Mouse (Mus musculus) urinary bladder, postnatal 14 days (tissue): ENCODE measurements around the gene Dbp.
"Not testable (repeated sequence)": the region's sequence is repeated elsewhere in the genome, so short reads cannot be mapped to it uniquely, and the experiment has no call there.

ENCODE experiments used
- DNase-seq: peaks from one replicate; pipeline ENCODE4 v3.0.0; 2021; ENCODE audit warnings: low spot score

The Dbp gene

DNA sequence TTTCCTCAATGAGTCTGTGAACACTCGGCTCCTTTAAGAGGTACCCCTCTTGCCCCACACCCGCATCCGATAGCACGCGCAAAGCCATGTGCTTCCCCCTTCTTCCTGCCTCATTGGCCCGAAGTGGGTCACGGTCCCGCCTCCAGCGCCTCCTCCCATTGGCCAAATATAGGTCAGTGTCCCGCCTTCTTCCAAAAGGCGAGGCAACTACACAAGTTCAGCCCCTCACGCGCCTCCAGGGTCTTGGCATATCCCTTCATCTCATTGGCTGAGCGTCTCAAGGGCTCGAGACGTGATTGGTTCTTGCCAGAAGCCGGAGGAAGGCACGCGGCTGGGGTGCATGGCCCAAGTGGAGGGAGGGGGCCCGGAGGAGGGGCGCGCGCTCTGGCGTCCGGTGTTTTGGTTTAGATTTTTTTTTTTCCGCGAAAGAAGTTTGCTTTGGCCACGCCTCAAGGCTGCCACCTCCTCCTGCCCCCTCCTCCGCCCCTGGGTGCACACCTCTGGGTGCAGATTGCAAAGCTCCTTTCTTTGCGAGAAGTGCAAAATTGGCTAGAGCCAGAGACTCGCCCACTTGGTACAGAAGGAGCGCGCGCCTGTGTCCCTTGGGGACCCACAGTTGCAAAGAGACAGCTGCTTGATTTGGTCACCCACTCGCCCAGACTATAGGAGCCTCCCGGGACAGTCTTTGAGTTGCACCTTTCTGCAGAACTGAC, at the start of gene Dbp:
Gene Dbp (plus strand): TSS at position 359 of the 713 bp plus-strand sequence.
- DNase-seq, result peak; percentile 99

DNA sequence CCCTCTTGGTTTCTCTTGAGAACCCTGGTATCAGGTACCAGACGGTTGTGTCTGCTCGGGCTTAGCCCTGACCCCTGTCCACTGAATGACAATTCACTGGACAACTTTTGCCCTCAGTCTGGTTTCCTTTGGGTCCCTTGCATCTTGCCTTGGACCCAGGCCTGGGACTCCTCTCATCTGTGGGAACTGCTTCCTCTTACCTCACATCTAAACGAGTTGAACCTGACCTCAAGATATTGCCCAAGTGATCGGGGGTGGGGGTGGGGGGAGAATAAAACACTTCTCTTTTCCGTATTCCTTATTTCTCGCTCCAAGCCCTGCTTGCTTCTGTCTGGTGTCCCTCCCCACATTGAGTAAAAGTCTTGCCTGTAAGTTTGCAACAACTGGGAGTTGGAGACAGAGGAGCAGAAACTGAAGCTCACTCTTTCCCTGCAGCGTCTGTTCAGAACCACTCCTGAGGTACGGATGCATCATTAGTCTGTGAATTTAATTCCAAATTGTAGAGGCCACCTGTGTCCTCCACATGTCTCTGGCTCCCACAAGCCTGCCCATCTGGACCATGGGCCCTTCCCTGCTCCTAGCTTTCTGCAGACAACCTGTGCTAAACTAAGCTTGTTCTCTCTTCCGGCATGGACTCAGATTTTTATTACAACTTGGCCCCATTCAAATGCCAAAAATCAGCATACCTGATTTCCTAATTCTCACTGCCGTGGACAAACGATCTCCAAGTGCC, 44.0 kb upstream of the Dbp start:
- no peak for DNase-seq

DNA sequence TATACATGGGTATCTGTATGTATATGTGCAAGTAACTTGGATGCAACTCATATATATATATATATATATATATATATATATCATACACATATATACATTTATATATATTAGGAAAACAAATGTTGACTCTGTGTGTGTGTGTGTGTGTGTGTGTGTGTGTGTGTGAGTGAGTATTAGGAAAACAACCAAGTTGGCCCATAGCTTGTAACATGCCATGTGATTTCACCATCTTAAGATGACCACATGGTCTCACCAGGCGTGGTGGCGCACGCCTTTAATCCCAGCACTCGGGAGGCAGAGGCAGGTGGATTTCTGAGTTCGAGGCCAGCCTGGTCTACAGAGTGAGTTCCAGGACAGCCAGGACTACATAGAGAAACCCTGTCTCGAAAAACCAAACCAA, 43.2 kb upstream of the Dbp start:
- not testable (repeated sequence) for DNase-seq

DNA sequence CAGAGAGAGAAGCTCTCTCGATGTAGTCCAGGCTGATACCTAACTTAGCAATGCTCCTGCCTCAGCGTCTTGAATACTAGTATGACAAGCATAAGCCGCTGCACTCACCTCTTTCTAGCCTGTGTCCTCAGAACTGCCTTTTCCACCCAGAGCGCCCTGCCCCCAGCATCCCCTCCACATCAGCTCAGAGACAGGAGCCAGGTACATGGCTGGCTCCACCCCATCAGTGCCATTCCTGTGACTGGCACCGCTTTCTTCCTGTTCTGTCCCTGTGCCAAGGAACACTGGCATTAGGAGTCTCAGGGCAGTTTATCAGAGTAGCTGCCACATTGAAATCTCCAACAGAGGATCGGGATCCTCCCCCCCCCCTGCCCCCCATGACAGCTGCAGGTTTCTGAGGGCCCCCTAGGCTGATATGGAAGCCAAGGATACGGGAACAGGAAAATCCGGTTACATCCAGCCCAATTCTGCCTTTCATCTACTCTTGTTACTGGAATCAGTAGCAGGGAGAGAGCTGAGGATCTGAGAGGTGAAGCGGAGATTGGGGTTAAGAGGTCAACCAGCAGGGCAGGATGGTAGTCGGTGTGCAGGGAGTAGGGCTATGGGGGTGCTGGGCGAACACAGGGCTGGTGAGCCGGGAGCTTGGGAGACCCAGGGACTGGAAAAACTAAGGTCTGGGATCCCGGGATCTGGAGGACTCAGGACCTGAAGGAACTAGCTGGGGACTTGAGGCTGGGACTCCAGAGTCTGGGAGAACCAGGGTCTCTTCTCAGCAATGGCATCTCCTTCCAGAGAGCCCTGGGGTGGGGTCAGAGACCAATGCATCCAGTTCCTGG, 39.4 kb upstream of the Dbp start:
- DNase-seq, result peak; percentile 37

DNA sequence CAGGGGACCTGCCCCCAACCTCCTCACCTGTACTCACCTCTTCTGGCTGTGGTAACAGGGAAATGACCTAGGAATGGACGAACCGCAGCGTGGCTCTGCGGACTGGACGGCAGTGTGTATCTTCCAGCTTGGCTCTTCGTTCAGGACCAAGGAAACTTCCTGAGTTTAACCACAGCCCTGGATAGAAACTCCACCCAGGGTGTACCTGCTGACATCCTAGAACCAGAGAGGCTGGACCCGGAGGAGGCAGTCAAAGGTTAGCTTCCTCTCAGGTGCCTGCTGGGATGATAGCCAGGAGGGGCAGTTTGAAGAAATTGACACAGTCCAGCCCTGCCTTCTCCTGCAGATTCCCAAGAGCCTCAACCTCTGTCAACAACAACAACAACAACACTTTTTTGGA, 38.7 kb upstream of the Dbp start, which contains the start of gene Fut2:
Gene Fut2 (minus strand): TSS at position 234 of the 400 bp plus-strand sequence.
- DNase-seq, result no peak

DNA sequence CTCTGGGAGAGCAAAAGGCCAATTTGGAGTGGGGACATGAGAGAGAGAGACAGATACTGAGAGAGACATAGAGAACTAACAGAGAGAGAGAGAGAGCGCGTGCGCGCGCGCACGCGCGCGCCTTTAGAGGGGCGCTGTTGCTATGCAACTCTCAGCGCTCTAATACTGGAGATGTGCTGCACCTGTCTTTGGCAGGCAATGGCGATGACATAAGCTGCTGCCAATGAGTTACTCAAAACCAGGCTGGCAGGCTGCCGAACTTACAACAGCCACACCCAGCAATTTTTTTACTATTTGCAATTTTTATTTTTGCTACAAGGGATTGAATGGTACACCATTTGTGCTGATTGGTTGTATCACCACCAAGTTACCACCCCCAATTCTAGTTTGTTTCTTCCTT, 37.1 kb upstream of the Dbp start:
- DNase-seq, result no peak

DNA sequence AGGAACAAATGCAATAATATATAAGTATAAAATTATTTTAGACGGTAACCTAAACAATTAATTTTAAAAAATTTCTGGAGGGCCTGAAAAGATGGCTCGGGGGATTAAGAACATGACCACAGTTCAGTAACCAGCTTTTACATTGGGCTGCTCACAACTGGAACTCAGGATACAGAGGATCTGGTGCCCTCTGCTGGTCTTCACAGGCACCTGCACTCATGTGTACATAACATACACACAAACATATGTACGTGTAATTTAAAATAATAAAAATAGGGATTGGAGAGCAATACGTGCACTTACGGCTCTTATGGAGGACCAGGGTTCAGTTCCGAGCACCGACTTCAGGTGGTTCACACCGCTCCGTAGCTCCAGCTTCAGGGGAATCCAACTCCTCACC, 36.0 kb upstream of the Dbp start:
- no peak for DNase-seq

DNA sequence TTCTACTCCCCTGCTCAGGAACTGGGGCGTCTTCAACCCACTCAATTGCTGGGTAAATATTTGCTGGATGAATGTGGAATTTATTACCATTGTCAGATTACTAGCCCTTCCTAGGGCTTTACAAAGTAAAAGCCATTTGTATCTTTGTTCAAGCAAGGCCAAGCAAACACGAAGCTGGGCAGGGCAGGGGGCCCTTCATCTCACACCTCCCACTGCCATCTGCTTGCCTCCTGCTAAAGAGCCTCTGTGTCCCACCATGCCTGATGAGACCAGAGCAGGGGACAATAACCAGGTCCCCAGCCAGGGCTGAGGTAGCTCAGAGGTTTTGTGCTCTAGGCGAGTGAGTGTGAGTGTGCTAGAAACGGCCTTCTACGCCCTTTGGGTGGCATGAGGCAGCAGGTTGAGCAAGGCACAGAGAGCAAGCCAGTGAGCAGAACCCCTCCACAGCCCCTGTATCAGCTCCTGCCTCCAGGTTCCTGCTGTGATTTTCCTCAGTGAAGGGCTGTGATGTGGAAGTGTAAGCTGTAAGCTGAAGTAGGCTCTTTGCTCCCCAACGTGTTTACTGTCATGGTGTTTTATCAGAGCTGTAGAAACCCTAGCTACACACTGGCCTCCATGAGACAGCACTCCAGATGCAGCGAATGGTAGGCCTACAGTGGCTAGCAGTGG, 27.1 kb upstream of the Dbp start:
- no peak for DNase-seq

DNA sequence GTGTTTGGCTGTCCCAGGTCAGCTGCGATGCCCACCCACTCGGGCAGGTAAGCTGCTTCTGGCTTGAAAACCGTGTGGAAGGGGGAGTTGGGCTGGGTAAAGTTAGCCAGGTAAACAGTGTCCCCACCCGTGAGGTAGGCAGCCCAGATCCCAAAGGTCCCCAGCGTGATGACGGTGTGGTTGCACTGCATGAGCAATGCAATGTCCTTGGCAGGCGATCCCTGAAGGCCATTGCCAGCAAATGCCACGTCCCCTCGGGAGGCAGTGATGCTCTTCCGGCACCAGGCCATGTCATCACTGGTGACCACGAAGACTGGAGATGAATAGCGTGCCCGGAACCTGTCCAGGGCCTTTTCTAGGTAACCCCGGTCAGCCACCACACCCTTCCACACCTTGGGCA, 26.4 kb upstream of the Dbp start:
- DNase-seq, result no peak

DNA sequence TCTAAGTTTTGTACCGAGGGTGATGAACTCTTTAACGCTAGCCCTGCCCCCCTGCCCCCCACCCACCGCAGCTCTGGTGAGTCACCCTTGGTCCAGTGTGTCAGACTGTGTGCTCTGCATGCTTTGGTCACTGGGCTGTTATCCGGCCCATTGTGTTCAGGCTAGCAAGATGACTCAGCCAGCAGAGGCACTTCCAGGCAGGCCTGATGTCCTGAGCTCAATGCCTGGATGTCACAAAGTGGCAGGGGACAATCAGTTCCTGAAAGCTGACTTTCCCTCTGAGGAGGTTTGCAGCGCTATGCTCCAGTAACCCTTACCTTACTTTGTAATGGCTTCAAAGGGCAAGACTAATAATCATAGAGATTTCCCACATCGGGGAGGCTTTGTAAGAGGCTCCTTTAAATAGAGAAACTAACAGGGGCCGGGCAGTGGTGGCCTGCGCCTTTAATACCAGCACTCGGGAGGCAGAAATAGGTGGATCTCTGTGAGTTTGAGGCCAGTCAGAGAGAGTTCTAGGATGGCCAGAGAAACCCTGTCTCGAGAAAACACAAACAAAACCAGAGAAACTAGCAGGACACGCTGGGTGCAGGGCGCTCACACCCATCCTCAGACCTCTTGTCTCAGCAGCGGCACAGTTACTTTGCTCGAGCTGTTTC, 24.8 kb upstream of the Dbp start:
- DNase-seq, result peak; percentile 74

DNA sequence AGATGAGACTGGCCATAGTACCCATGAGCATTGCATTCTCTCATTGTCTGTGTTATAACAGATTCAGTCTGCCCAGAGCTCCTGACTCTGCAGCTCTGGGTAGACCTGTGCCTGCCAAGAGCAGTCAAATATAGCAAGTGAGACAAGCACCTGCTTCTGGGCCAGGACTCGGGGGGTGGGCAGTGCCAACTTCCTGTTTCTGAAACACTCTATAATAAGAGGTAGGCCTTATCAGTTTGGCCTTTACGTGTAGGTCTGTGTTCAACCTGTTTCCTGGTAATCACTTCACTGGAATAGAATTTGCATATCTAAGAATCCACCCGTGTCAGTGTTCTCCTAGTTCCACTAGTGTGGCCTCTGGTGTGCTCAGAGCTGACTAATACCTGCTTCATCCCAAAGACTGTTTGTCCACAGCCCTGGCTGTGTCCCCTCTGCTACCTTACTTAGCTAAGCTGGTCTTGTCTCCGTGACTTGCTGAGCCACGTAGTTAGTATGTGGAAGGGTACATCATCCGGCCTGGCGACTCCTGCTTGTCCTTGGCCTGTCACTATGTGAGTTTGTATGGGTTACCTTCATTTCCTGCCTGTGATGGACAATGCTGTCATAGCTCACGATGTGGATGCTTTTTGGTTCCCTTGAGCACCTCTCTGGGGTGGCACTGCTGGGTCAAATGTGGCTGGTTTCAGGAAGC, 23.7 kb upstream of the Dbp start:
- DNase-seq, result no peak

DNA sequence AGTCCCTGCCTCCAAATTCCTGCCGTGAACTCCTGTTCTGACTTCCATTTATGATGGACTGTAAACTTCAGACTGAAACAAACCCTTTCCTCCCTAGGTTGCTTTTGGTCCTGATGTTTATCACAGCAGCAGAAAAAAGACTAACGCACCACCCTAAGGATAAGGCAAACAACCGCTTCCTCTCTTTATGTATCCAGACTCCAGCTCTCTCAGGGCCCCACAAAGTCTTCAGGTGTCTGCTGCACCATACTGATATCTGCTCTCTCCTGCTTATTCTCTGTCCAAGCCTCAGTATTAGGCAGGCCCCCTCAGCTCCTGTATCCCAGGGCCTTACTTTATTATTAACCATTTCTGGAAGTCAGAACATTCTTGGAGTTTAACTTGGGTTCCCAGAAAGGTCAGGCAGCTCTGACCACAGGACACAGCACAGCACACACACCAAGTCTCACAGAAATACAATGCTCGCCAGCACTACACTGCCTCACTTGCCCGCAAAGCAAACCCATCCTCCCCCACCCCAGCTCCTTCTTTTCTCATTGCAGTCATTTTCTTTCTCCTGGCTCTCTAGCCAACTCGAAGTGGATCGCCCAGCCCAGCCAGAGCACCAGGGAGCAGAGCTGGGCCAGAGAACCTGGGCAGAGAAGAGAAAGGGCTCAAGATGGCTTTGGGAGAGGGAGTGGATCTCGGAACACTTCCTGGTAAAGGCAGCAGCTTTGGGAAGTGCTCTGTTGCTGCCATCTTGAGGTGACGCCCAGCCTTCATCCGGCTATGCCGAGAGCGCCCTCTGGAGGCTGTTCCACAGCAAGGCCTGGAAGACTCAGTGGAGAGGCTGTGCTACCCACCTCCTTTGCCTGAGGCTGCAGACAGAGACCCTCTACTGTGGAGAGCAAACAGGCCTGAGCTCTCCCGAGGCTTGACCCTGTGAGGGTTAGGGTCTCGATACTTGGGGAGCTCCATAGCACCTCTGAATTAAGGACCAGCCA, 22.5 kb upstream of the Dbp start:
- DNase-seq, result peak; percentile 92

DNA sequence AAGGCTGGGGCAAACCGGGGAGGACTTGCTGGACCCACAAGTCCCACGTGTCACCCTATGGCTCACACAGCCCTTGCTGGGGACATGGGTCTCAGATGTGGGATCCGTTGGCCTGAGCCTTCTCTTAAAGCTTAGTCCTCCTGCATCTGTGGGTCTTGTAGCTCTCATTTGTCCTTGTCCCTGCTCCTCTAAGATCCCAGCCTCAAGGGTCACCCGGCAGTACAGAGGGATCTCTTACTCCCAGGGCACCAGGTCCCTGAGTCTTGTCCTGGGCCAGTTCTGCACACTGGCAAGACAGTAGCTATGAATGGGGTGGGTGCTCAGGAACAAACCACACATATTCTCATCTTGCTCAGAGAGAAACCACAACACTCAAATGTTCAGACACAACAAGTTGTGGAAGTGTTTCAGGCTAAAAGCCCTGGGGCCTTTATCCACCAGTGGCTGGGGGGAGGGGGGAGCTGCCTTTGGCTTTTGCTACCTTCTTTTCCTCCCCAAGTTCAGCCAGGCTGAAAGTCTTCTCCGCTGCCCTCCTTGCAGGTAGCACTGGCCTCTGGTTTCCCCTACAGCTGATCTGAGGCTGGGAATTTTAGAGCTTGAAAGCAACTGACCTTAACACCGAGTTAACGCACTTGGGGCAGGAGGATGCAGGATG, 21.4 kb upstream of the Dbp start, which contains the start of gene Ntn5:
Gene Ntn5 (plus strand): TSS at position 627 of the 655 bp plus-strand sequence.
- DNase-seq, result no peak

DNA sequence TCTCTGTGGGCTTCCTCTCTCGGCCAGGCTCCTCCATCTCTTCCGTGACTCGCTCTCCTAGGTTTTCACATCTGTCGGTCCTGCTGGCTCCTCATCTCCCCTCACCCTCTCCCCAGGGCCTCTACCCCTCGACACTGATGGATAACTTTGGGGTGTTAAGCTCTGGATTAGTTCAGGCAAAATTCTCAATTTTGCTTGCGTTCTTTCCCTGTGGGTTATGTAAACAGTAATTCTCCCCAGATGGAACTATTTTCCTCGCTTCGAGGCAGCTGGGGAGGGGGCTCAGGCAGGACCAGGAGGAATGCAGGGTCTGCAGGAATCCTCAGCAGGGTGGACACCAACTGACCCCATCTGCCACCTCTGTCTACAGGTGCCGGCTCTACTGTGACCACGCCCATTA, 19.1 kb upstream of the Dbp start:
- DNase-seq, result no peak

DNA sequence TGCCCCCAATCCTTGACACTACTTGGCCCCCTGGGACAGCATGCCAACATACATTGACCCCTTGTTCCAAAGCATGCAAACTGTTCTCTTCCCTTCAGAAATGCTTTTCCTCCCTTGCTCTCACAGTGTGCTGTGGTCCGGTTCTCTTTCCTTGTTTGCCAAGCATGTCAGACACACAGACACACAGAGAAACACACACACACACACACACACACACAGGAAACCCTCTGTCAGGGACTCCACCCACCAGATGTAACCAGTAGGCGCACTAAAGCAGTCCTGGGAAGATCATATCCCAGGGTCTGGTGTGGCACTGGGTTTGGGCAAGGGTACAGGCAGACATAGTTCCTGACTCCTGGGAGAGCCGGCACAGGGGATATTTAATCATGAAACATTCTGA, 18.0 kb upstream of the Dbp start:
- no peak for DNase-seq

DNA sequence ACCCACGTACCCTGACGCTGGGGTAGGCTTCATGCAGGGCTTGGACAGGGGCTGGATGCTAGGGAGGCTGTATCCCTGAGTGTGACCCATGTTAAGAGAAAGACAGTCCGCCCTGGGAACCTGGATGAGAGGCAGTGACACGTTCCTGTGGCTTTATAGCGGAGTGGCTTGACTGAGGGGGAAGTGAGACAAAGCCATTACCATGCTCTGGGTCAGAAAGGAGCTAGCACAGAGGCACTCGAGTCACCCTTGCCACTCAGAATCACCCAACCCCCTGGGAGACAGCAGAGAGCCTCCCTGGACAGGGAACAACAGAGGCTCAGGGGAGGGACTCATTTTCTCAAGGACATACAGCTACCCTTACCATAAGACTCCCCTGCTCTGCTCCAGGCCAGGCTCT, 15.8 kb upstream of the Dbp start:
- DNase-seq, result no peak

DNA sequence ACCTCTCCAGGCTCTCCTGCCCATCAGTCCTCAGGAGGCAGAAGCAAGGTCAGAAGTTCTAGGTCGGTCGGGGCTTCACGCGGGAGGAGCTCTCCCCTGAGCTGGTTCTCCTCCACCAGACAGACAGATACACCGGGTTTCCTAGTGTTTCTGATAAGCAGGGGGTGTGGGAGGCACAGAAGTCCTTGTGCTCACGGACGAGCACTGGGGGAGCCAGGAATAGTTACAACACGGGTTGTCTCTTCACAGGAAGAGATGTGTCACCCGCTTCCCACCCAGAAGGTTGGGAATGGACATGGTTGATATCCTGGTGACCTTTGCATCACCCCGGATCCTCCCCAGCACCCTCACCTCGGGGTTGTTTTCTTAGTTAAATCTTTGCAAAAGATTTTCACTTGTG, 15.1 kb upstream of the Dbp start:
- no peak for DNase-seq

DNA sequence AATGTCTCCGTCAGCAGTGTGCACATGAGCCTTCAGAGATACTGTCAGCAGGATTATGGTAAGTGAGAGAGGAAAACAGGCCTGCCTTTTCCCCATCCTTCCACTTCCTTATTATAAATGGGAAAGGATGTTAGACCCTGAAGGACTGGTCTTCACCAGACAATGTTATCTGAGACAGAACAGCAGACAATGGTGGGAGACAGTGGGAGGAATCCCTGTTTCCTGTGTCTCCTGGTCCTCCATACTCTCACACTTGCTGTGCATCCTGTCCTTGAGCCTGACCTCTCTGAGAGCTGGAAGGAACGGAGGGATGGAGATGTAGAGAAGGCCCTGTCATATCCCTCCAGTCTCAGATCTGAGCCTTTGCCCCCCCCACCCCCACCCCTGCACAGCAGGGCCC, 12.5 kb upstream of the Dbp start:
- no peak for DNase-seq

DNA sequence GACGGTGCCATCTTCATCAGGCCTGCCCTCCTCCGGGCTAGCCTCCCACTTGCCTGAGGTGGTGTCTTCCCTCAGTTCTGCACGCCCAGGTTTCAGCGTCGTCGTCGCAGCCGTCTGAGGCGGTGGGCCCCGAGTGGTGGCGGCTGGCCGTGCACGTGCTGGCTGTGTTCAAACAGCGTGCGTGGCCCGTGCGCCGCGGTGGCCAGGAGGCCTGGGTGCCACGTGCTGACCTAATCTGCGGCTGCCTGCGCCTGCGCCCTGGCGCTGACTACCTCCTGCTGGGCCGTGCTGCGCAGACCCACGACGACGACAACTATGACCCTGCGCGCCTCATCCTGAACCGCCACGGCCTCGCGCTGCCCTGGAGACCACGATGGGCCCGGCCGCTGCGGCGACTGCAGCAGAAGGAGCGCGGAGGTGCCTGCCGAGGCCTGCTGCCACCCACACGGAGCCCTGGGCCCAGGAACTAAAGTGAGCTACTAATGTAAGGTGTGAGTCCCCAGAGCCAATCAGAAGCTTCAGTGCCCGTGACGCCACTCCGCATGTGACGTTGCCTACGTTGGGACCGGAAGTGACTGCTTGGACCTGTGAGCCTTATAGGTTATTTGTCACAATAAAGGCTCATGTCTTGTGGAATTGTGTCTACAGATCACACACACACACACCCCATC, 10.8 kb upstream of the Dbp start, which contains the start of gene Sec1:
Gene Sec1 (minus strand): TSS at position 482 of the 671 bp plus-strand sequence.
- DNase-seq, result no peak
